Mouse (Mus musculus) G1E (cell line): ENCODE data around the gene Mecom.

Source experiments
- CTCF ChIP-seq: IDR thresholded peaks from 2 replicates; pipeline ENCODE4 v1.5.1; 2012; ENCODE audit warnings: low read depth, low read length, inconsistent platforms, mixed read lengths
- GATA1 ChIP-seq: IDR thresholded peaks from 2 replicates; pipeline ENCODE4 v1.6.1; 2012; ENCODE audit warnings: borderline replicate concordance, low read length, inconsistent platforms, mixed read lengths
- TAL1 ChIP-seq: conservative IDR thresholded peaks from 2 replicates; pipeline ENCODE4 v1.6.1; 2012; ENCODE audit warnings: low read depth, low read length, inconsistent platforms, mixed read lengths

- no peak for TF ChIP-seq GATA1
- TF ChIP-seq CTCF: no peak
- no peak for TF ChIP-seq TAL1
These were observed 33.6 kb downstream of the Mecom start for GRCm38 (mm10) chr3:30514051-30514754.
